Mouse (Mus musculus) gastrocnemius, postnatal 4 days (tissue): ENCODE data around the gene Kat6b. TPM values are rescaled to one million over a fixed set of nuclear protein-coding genes. Genes with fewer than 3 reads are reported as not detected.

Experiments used
- DNase-seq, 2 experiments: peaks; one replicate each; pipeline ENCODE4 v3.0.0; 2021 to 2022; ENCODE audit warnings: low spot score in 2 of 2, mixed read lengths in 2 of 2
- total RNA-seq, 2 experiments: library from RNA; stranded (reverse); gene quantifications; 2 replicates each; pipeline ENCODE4 v1.2.3; 2021

Gene Kat6b
- total RNA-seq, 2 experiments from 2014 or later = 40.7 to 42.3 TPM

GRCm38 (mm10) chr14:21702691-21703090 lies 221.5 kb downstream of the Kat6b start:
- no peak for DNase-seq

GRCm38 (mm10) chr14:21703255-21703654 lies 222.0 kb downstream of the Kat6b start:
- no peak for DNase-seq

GRCm38 (mm10) chr14:21705462-21705861 lies 224.2 kb downstream of the Kat6b start:
- DNase-seq = no peak

- peak in 1 of 2 experiments; percentile 60 for DNase-seq
Observed at GRCm38 (mm10) chr14:21706759-21707571, 225.7 kb downstream of the Kat6b start.

GRCm38 (mm10) chr14:21709545-21709944 lies 228.3 kb downstream of the Kat6b start:
- DNase-seq = no peak

- DNase-seq = no peak
Observed at GRCm38 (mm10) chr14:21711231-21711630, 230.0 kb downstream of the Kat6b start.

- DNase-seq = no peak
Observed at GRCm38 (mm10) chr14:21714486-21714885, 233.3 kb downstream of the Kat6b start, which contains the start of gene Dupd1. Dupd1 (minus strand) TSS chr14:21714576.

GRCm38 (mm10) chr14:21719646-21720383 lies 238.6 kb downstream of the Kat6b start:
- DNase-seq = no peak

- no peak for DNase-seq
Observed at GRCm38 (mm10) chr14:21720430-21721205, 239.4 kb downstream of the Kat6b start.

Other genes with a start within 250 kb of the Kat6b start
- gene Dupd1, start 233.1 kb downstream of the Kat6b start, total RNA-seq = 10 to 100 TPM; 21.4 to 27.1 TPM